16 mouse cellular contexts compared by ENCODE assay signal in genomic region chr4:117276281-117276711, GRCm38 (mm10). TPM values are rescaled to one million over a fixed set of nuclear protein-coding genes. Genes with fewer than 3 reads are reported as not detected.
DNase-seq lines count a peak whose midpoint lies in the region; ATAC-seq and TF ChIP-seq lines count a peak whose summit lies in the region.
"Had no signal": no experiment of that assay in that cellular context is flagged by ENCODE, and none has a peak within 500 bp of the region (broad histone marks: within the 10 kb centered on the region; RNA-seq: fewer than 3 reads in every experiment).

No protein-coding gene starts in this region.

- H3K36me3 ChIP-seq in intestine, embryonic 14.5 days (ENCODE audit: control insufficient read depth, insufficient read depth, low read length) = peaks cover 81% of the 10 kb centered on the region
- peaks cover 87% of the 10 kb centered on the region for H3K36me3 ChIP-seq in intestine, postnatal 0 days (ENCODE audit: control insufficient read depth, insufficient read depth)
- peaks cover 100% of the 10 kb centered on the region for H3K36me3 ChIP-seq in E14TG2a.4 (ENCODE audit: insufficient read depth, low read length)
- H3K36me3 ChIP-seq in hindbrain, embryonic 10.5 days = peaks cover 100% of the 10 kb centered on the region
- H3K36me3 ChIP-seq in limb, embryonic 12.5 days = peaks cover 100% of the 10 kb centered on the region

- H3K4me1 ChIP-seq in intestine, embryonic 14.5 days (replicated peaks; ENCODE audit: control insufficient read depth, insufficient read depth, low read length) = peaks cover 24% of the 10 kb centered on the region
- H3K4me1 ChIP-seq in intestine, postnatal 0 days (replicated peaks; ENCODE audit: control insufficient read depth, insufficient read depth, low read length) = peaks cover 12% of the 10 kb centered on the region
- H3K4me1 ChIP-seq in E14TG2a.4 (replicated peaks; ENCODE audit: low read depth, low read length) = peaks cover 79% of the 10 kb centered on the region
- H3K4me1 ChIP-seq in hindbrain, embryonic 10.5 days (replicated peaks) = peaks cover 71% of the 10 kb centered on the region
- peaks cover 39% of the 10 kb centered on the region for H3K4me1 ChIP-seq in limb, embryonic 12.5 days (replicated peaks)
- H3K4me1 ChIP-seq: embryonic facial prominence, embryonic 15.5 days; liver, embryonic 12.5 days; megakaryocyte, embryonic 14.5 days had no signal

- TF ChIP-seq CTCF in intestine, postnatal 0 days (IDR thresholded peaks at IDR 0.05; ENCODE audit: low read depth) = no peak
- no peak for TF ChIP-seq CTCF in E14TG2a.4 (conservative IDR thresholded peaks at IDR 0.05; ENCODE audit: low read length)

- no peak overlapping the region for H3K9ac ChIP-seq in intestine, embryonic 14.5 days (ENCODE audit: low read length)
- H3K9ac ChIP-seq in intestine, postnatal 0 days (ENCODE audit: low read depth, low read length) = no peak overlapping the region
- H3K9ac ChIP-seq in limb, embryonic 12.5 days (replicated peaks) = 0 out of 2 replicates have a peak overlapping the region, but pooled peaks have one; percentile 8
- H3K9ac ChIP-seq: embryonic facial prominence, embryonic 15.5 days; liver, embryonic 12.5 days had no signal

- no peak overlapping the region for H3K4me2 ChIP-seq in intestine, embryonic 14.5 days (ENCODE audit: low read length)
- no peak overlapping the region for H3K4me2 ChIP-seq in intestine, postnatal 0 days (replicated peaks; ENCODE audit: low read depth)
- no peak overlapping the region for H3K4me2 ChIP-seq in limb, embryonic 12.5 days
- H3K4me2 ChIP-seq: embryonic facial prominence, embryonic 15.5 days; heart, embryonic 11.5 days; liver, embryonic 12.5 days had no signal

- 40% methylated on average over 17 of the region's 17 CpGs for WGBS in intestine, embryonic 14.5 days
- 59% methylated on average over 17 of the region's 17 CpGs for WGBS in intestine, postnatal 0 days
- 91% methylated on average over 17 of the region's 17 CpGs for WGBS in hindbrain, embryonic 10.5 days
- WGBS in limb, embryonic 12.5 days = 81% methylated on average over 17 of the region's 17 CpGs

- no peak overlapping the region for H3K4me3 ChIP-seq in intestine, embryonic 14.5 days (ENCODE audit: low read depth, low read length)
- no peak overlapping the region for H3K4me3 ChIP-seq in intestine, postnatal 0 days (ENCODE audit: low read depth, low read length)
- peak overlapping the region; percentile 10; the same call in 1 of the 2 replicates for H3K4me3 ChIP-seq in E14TG2a.4 (replicated peaks; ENCODE audit: low read length)
- no peak overlapping the region for H3K4me3 ChIP-seq in hindbrain, embryonic 10.5 days
- no peak overlapping the region for H3K4me3 ChIP-seq in limb, embryonic 12.5 days (replicated peaks)
- H3K4me3 ChIP-seq: embryonic facial prominence, embryonic 15.5 days; liver, embryonic 12.5 days; megakaryocyte, embryonic 14.5 days had no signal

- DNase-seq in intestine, embryonic 14.5 days (ENCODE audit: low spot score) = peak; percentile 67
- DNase-seq in hindbrain, embryonic 10.5 days (ENCODE audit: low spot score) = peak; percentile 27
- DNase-seq in retina, embryonic 14.5 days (ENCODE audit: low spot score) = no peak
- no peak for DNase-seq in layer of hippocampus, adult 9-11 months
- DNase-seq: cerebellum, adult 9-11 months; thymus, adult 2 months had no signal

- no peaks in the 10 kb centered on the region for H3K27me3 ChIP-seq in intestine, embryonic 14.5 days (replicated peaks; ENCODE audit: control insufficient read depth, insufficient read depth, low read length)
- no peaks in the 10 kb centered on the region for H3K27me3 ChIP-seq in intestine, postnatal 0 days (replicated peaks; ENCODE audit: control insufficient read depth, insufficient read depth, low read length)
- no peaks in the 10 kb centered on the region for H3K27me3 ChIP-seq in E14TG2a.4 (ENCODE audit: insufficient read depth, low read length)
- H3K27me3 ChIP-seq in hindbrain, embryonic 10.5 days (ENCODE audit: insufficient read depth, poor library complexity, severe bottlenecking) = peaks cover 12% of the 10 kb centered on the region; the same call in 1 of the 2 replicates
- H3K27me3 ChIP-seq in limb, embryonic 12.5 days = no peaks in the 10 kb centered on the region
- H3K27me3 ChIP-seq: embryonic facial prominence, embryonic 15.5 days; liver, embryonic 12.5 days; megakaryocyte, embryonic 14.5 days; Patski had no signal

- H3K9me3 ChIP-seq in intestine, embryonic 14.5 days (ENCODE audit: control insufficient read depth, low read length) = peaks cover 10% of the 10 kb centered on the region
- no peaks in the 10 kb centered on the region for H3K9me3 ChIP-seq in intestine, postnatal 0 days (ENCODE audit: control insufficient read depth)
- H3K9me3 ChIP-seq in E14TG2a.4 (ENCODE audit: low read length) = peaks cover 10% of the 10 kb centered on the region
- peaks cover 14% of the 10 kb centered on the region for H3K9me3 ChIP-seq in hindbrain, embryonic 10.5 days
- H3K9me3 ChIP-seq in limb, embryonic 12.5 days = peaks cover 12% of the 10 kb centered on the region
- H3K9me3 ChIP-seq: embryonic facial prominence, embryonic 15.5 days had no signal

- H3K27ac ChIP-seq in intestine, embryonic 14.5 days (ENCODE audit: low read depth) = no peak overlapping the region
- no peak overlapping the region for H3K27ac ChIP-seq in intestine, postnatal 0 days (ENCODE audit: low read depth, low read length)
- H3K27ac ChIP-seq in hindbrain, embryonic 10.5 days = 0 out of 2 replicates have a peak overlapping the region, but pooled peaks have one; percentile 41
- H3K27ac ChIP-seq in limb, embryonic 12.5 days = no peak overlapping the region
- H3K27ac ChIP-seq: embryonic facial prominence, embryonic 15.5 days; liver, embryonic 12.5 days had no signal

- peak; percentile 57; the same call in 1 of the 2 replicates for ATAC-seq in intestine, embryonic 14.5 days (replicated peaks; ENCODE audit: low FRiP score, low TSS enrichment, low read depth)
- no peak for ATAC-seq in intestine, postnatal 0 days
- no peak for ATAC-seq in limb, embryonic 12.5 days (ENCODE audit: insufficient number of reproducible peaks, insufficient read depth, low FRiP score, low TSS enrichment, low read depth)
- no peak for ATAC-seq in frontal cortex, adult (ENCODE audit: low TSS enrichment)
- ATAC-seq: forebrain, embryonic 16.5 days; liver, embryonic 12.5 days; Patski had no signal

RNA-seq across cellular contexts. Expression of gene Armh1, which starts 24.4 kb away (rescaled TPM):
- polyA plus RNA-seq in intestine, embryonic 14.5 days (2014; fragmentation: Nextera tagmentation; extraction: Ambion mirVana) = 0.14 and 0.24 TPM in 2 replicates
- polyA plus RNA-seq in intestine, postnatal 0 days (2015; fragmentation: Nextera tagmentation; extraction: Ambion mirVana) = 0.12 and 0.22 TPM in 2 replicates
- polyA plus RNA-seq in hindbrain, embryonic 10.5 days (2016; fragmentation: Nextera tagmentation; extraction: Ambion mirVana) = 0.39 and 0.62 TPM in 2 replicates
- 0.26 and 0.65 TPM in 2 replicates for polyA plus RNA-seq in limb, embryonic 12.5 days (2016; fragmentation: Nextera tagmentation; extraction: Ambion mirVana)

RNA-seq across cellular contexts. Expression of gene Tmem53, which starts 24.5 kb away (rescaled TPM):
- 8.3 and 10.3 TPM in 2 replicates for polyA plus RNA-seq in intestine, embryonic 14.5 days (2014; fragmentation: Nextera tagmentation; extraction: Ambion mirVana)
- polyA plus RNA-seq in intestine, postnatal 0 days (2015; fragmentation: Nextera tagmentation; extraction: Ambion mirVana) = 12.8 and 14.0 TPM in 2 replicates
- 10.7 and 13.1 TPM in 2 replicates for polyA plus RNA-seq in hindbrain, embryonic 10.5 days (2016; fragmentation: Nextera tagmentation; extraction: Ambion mirVana)
- 8.8 and 11.0 TPM in 2 replicates for polyA plus RNA-seq in limb, embryonic 12.5 days (2016; fragmentation: Nextera tagmentation; extraction: Ambion mirVana)

Comparison
In these comparisons a context has a peak if more than half of its experiments do, and no peak if none do; other contexts are left out.
1. DNase-seq: peak in intestine, embryonic 14.5 days (single experiment) and hindbrain, embryonic 10.5 days (single experiment); none in retina, embryonic 14.5 days (single experiment) and layer of hippocampus, adult 9-11 months (single experiment).